Mouse (Mus musculus) liver, embryonic 14.5 days (tissue): ENCODE results near the gene Tenm2.

Experiments
- CTCF ChIP-seq: IDR thresholded peaks from 2 replicates; pipeline ENCODE4 v1.5.1; 2016; ENCODE audit warnings: antibody characterized with exemption, low read depth, control low read depth
- EP300 ChIP-seq: IDR thresholded peaks from 2 replicates; pipeline ENCODE4 v1.6.1; 2016; ENCODE audit warnings: antibody characterized with exemption, low read depth

DNA sequence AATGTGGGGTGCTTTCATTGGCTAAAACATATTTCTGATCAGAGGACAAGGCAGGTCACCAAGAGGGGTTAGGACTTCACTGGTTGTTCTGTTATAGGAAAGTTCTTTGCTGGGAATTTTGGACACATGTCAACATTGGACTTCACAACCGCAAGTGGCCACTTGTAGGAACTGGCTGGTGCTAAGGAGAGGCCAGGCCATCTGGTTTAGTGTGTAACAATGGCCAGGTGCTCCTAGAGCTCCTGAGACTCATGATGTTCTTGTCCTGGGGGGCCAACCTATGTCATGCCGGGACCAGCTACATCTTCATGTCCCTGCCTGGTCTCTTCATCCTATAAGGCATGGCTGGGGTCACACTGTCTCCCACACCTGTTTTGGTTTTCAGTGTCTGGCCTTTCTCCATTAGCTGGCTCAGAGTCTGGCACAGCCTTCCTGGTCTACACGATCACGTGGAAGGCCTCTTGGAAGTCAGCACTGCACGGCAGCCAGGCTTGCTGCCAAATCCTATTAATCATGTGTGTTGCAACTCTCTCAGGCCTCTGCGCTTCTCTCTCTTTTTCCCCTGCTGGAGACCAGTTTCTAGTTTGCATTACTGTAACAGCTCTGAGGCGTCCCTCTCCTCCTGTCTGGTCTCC lies 1199.6 kb downstream of the Tenm2 start:
- TF ChIP-seq CTCF (no peak), EP300 (no peak)
